8 mouse cellular contexts compared by ENCODE assay signal in genomic region chr19:43689419-43690246, GRCm38 (mm10). TPM values are rescaled to one million over a fixed set of nuclear protein-coding genes. Genes with fewer than 3 reads are reported as not detected.
A peak's percentile ranks its signal among the peaks of the same experiment; 100 is the strongest.
DNase-seq lines count a peak whose midpoint lies in the region; ATAC-seq and TF ChIP-seq lines count a peak whose summit lies in the region.

Gene Entpd7, plus strand, starts transcription at chr19:43689672.

- no peaks in the 10 kb centered on the region for H3K27me3 ChIP-seq in Patski
- no peaks in the 10 kb centered on the region for H3K27me3 ChIP-seq in hindbrain, embryonic 14.5 days (ENCODE audit: control insufficient read depth, insufficient read depth, low read length)

- peak within 1 kb of the TSS; percentile 77 for H3K27ac ChIP-seq in hindbrain, embryonic 14.5 days

- in situ Hi-C loops in Patski (cut with MboI; ENCODE audit: low pct_unique_long_range_greater_than_20kb) = no loop called here

- peak; percentile 99 for ATAC-seq in Patski
- ATAC-seq in hindbrain, embryonic 14.5 days (ENCODE audit: low FRiP score) = peak; percentile 97

- peak; percentile 73 for TF ChIP-seq CTCF in Patski (IDR thresholded peaks at IDR 0.05)

- peaks cover 10% of the 10 kb centered on the region; the same call in 1 of the 2 replicates for H3K4me1 ChIP-seq in hindbrain, embryonic 14.5 days (replicated peaks; ENCODE audit: control insufficient read depth, insufficient read depth, low read length)

- peak within 1 kb of the TSS; percentile 80 for H3K9ac ChIP-seq in hindbrain, embryonic 14.5 days

- POLR2A ChIA-PET in Patski (lab: Charles Lee) = interaction anchor here (1.8 kb wide), 1 partner anchor 15 kb away, joined by 8 read pairs; the partner anchor contains the start of gene Slc25a28

- H3K36me3 ChIP-seq in hindbrain, embryonic 14.5 days (replicated peaks; ENCODE audit: control insufficient read depth, insufficient read depth) = no peaks in the 10 kb centered on the region

- peak; percentile 74 for DNase-seq in Patski (ENCODE audit: low read depth, low spot score)
- DNase-seq in cerebellum, postnatal 14 days = peak; percentile 91 to 94
- peak; percentile 93 to 94 for DNase-seq in frontal cortex, postnatal 25 days (ENCODE audit: low spot score in 2 of 2)
- DNase-seq in hindbrain, embryonic 14.5 days (ENCODE audit: low spot score) = peak; percentile 90
- peak; percentile 97 to 98 for DNase-seq in layer of hippocampus, postnatal 36 days
- DNase-seq in lung, postnatal 36 days = peak; percentile 98
- DNase-seq in retina, postnatal 1 day = peak; percentile 98
- peak; percentile 89 to 96 for DNase-seq in urinary bladder, adult 18-20 months (ENCODE audit: low spot score in 2 of 2)

- no peaks in the 10 kb centered on the region for H3K9me3 ChIP-seq in hindbrain, embryonic 14.5 days (ENCODE audit: control insufficient read depth, low read length)

- WGBS in hindbrain, embryonic 14.5 days = 0% methylated on average over 60 of the region's 60 CpGs

- H3K4me2 ChIP-seq in hindbrain, embryonic 14.5 days (replicated peaks) = peak within 1 kb of the TSS; percentile 84

- CTCF ChIA-PET in Patski (lab: Charles Lee) = interaction anchor here (2.6 kb wide), 1 partner anchor 10 kb away, joined by 13 read pairs; no protein-coding TSS in a partner anchor

- H3K4me3 ChIP-seq in hindbrain, embryonic 14.5 days (replicated peaks; ENCODE audit: low read length) = peak within 1 kb of the TSS; percentile 64

RNA-seq across cellular contexts. Expression of gene Entpd7, which starts in this region (rescaled TPM):
- polyA plus RNA-seq in Patski (2021) = 8.4 TPM
- 11.9 and 13.0 TPM in 2 replicates for polyA plus RNA-seq in hindbrain, embryonic 14.5 days (2014; fragmentation: Nextera tagmentation; extraction: Ambion mirVana)
- total RNA-seq in layer of hippocampus, postnatal 36 days (2021) = 10 to 100 TPM; 20.1 to 21.6 TPM

Comparison
In these comparisons a context has a peak if more than half of its experiments do, and no peak if none do; other contexts are left out.
1. Peak in every context shown above with its lines: DNase-seq, ATAC-seq, H3K4me3 ChIP-seq and H3K27ac ChIP-seq.